Mouse (Mus musculus): ENCODE data around the gene 4931414P19Rik. TPM values are rescaled to one million over a fixed set of nuclear protein-coding genes. Genes with fewer than 3 reads are reported as not detected.

4931414P19Rik gene
- polyA plus RNA-seq, 1 experiment from 2014 or later: 8.9 TPM

- H3K4me2 ChIP-seq: no peak overlapping the region
- H3K36me3 ChIP-seq: peaks cover 19% of the 10 kb centered on the region
- no peak for ATAC-seq (ENCODE audit: insufficient number of reproducible peaks, insufficient read depth, low FRiP score, low TSS enrichment, low read depth)
- H3K27me3 ChIP-seq: no peaks in the 10 kb centered on the region
- H3K9ac ChIP-seq: no peak overlapping the region
- no peak overlapping the region for H3K27ac ChIP-seq
- H3K4me1 ChIP-seq: peaks cover 10% of the 10 kb centered on the region
- 71% methylated on average over 7 of the region's 7 CpGs for WGBS
- H3K4me3 ChIP-seq: no peak overlapping the region
- no peaks in the 10 kb centered on the region for H3K9me3 ChIP-seq
These were observed 26.2 kb downstream of the 4931414P19Rik start for GRCm38 (mm10) chr14:54579638-54580037.

- Histone ChIP-seq H3K4me1 (peaks cover 26% of the 10 kb centered on the region), H3K4me2 (peak overlapping the region; percentile 85), H3K9me3 (no peaks in the 10 kb centered on the region), H3K36me3 (peaks cover 17% of the 10 kb centered on the region), H3K9ac (peak overlapping the region; percentile 100), H3K27me3 (no peaks in the 10 kb centered on the region), H3K27ac (peak overlapping the region; percentile 96), H3K4me3 (peak overlapping the region; percentile 93)
- ATAC-seq (ENCODE audit: insufficient number of reproducible peaks, insufficient read depth, low FRiP score, low TSS enrichment, low read depth): no peak
- under 1% methylated on average over 10 of the region's 10 CpGs for WGBS
These were observed 27.7 kb downstream of the 4931414P19Rik start for GRCm38 (mm10) chr14:54578063-54578462.

- peak; percentile 74 for ATAC-seq (ENCODE audit: insufficient number of reproducible peaks, insufficient read depth, low FRiP score, low TSS enrichment, low read depth)
- H3K4me1 ChIP-seq: peaks cover 33% of the 10 kb centered on the region
- no peaks in the 10 kb centered on the region for H3K27me3 ChIP-seq
- H3K27ac ChIP-seq: peak within 1 kb of the TSS; percentile 96
- H3K4me2 ChIP-seq: peak within 1 kb of the TSS; percentile 85
- peak within 1 kb of the TSS; percentile 100 for H3K9ac ChIP-seq
- under 1% methylated on average over 66 of the region's 66 CpGs for WGBS
- no peaks in the 10 kb centered on the region for H3K9me3 ChIP-seq
- H3K4me3 ChIP-seq: peak within 1 kb of the TSS; percentile 93
- H3K36me3 ChIP-seq: peaks cover 13% of the 10 kb centered on the region
These were observed 28.5 kb downstream of the 4931414P19Rik start, which contains the start of gene Ajuba for GRCm38 (mm10) chr14:54577089-54577982. Ajuba (minus strand) TSS chr14:54577558.

GRCm38 (mm10) chr14:54576241-54577088, 29.3 kb downstream of the 4931414P19Rik start:
- no peak for ATAC-seq (ENCODE audit: insufficient number of reproducible peaks, insufficient read depth, low FRiP score, low TSS enrichment, low read depth)
- Histone ChIP-seq H3K36me3 (peaks cover 20% of the 10 kb centered on the region), H3K4me2 (peak overlapping the region; percentile 85), H3K4me1 (peaks cover 40% of the 10 kb centered on the region), H3K4me3 (peak overlapping the region; percentile 93), H3K9ac (peak overlapping the region; percentile 100), H3K9me3 (no peaks in the 10 kb centered on the region), H3K27ac (peak overlapping the region; percentile 96), H3K27me3 (no peaks in the 10 kb centered on the region)
- WGBS: under 1% methylated on average over 84 of the region's 84 CpGs

- Histone ChIP-seq H3K9ac (peak overlapping the region; percentile 100), H3K4me3 (peak overlapping the region; percentile 93), H3K27me3 (no peaks in the 10 kb centered on the region), H3K4me2 (peak overlapping the region; percentile 85), H3K4me1 (peaks cover 40% of the 10 kb centered on the region), H3K36me3 (peaks cover 28% of the 10 kb centered on the region), H3K27ac (peak overlapping the region; percentile 96), H3K9me3 (no peaks in the 10 kb centered on the region)
- under 1% methylated on average over 39 of the region's 39 CpGs for WGBS
- ATAC-seq (ENCODE audit: insufficient number of reproducible peaks, insufficient read depth, low FRiP score, low TSS enrichment, low read depth): 0 out of 2 replicates have a peak, but pooled peaks have one; percentile 22
These were observed 30.2 kb downstream of the 4931414P19Rik start for GRCm38 (mm10) chr14:54575631-54576030.

- peak overlapping the region; percentile 96 for H3K27ac ChIP-seq
- no peaks in the 10 kb centered on the region for H3K27me3 ChIP-seq
- H3K4me2 ChIP-seq: peak overlapping the region; percentile 85
- peaks cover 40% of the 10 kb centered on the region for H3K4me1 ChIP-seq
- H3K9ac ChIP-seq: peak overlapping the region; percentile 100
- H3K36me3 ChIP-seq: peaks cover 33% of the 10 kb centered on the region
- ATAC-seq (ENCODE audit: insufficient number of reproducible peaks, insufficient read depth, low FRiP score, low TSS enrichment, low read depth): no peak
- WGBS: 2% methylated on average over 8 of the region's 8 CpGs
- peak overlapping the region; percentile 93 for H3K4me3 ChIP-seq
- H3K9me3 ChIP-seq: no peaks in the 10 kb centered on the region
These were observed 30.8 kb downstream of the 4931414P19Rik start for GRCm38 (mm10) chr14:54575031-54575430.

- peak; percentile 49 for ATAC-seq (ENCODE audit: insufficient number of reproducible peaks, insufficient read depth, low FRiP score, low TSS enrichment, low read depth)
- H3K4me2 ChIP-seq: peak overlapping the region; percentile 85
- peak overlapping the region; percentile 96 for H3K27ac ChIP-seq
- no peaks in the 10 kb centered on the region for H3K9me3 ChIP-seq
- no peaks in the 10 kb centered on the region for H3K27me3 ChIP-seq
- peaks cover 41% of the 10 kb centered on the region for H3K36me3 ChIP-seq
- peaks cover 47% of the 10 kb centered on the region for H3K4me1 ChIP-seq
- 1% methylated on average over 4 of the region's 4 CpGs for WGBS
- H3K9ac ChIP-seq: peak overlapping the region; percentile 100
- peak overlapping the region; percentile 93 for H3K4me3 ChIP-seq
These were observed 31.5 kb downstream of the 4931414P19Rik start for GRCm38 (mm10) chr14:54574253-54574652.

- no peak for ATAC-seq (ENCODE audit: insufficient number of reproducible peaks, insufficient read depth, low FRiP score, low TSS enrichment, low read depth)
- peak overlapping the region; percentile 85 for H3K4me2 ChIP-seq
- WGBS: 11% methylated on average over 14 of the region's 14 CpGs
These were observed 32.7 kb downstream of the 4931414P19Rik start for GRCm38 (mm10) chr14:54572790-54573736.

GRCm38 (mm10) chr14:54572122-54572521, 33.7 kb downstream of the 4931414P19Rik start:
- H3K36me3 ChIP-seq: peaks cover 62% of the 10 kb centered on the region

More at GRCm38 (mm10) chr14:54572790-54573736, 32.7 kb downstream of the 4931414P19Rik start:
- Histone ChIP-seq H3K27me3 (no peaks in the 10 kb centered on the region), H3K4me3 (peak overlapping the region; percentile 93), H3K9ac (peak overlapping the region; percentile 100), H3K27ac (peak overlapping the region; percentile 96), H3K4me1 (peaks cover 40% of the 10 kb centered on the region), H3K36me3 (peaks cover 53% of the 10 kb centered on the region), H3K9me3 (no peaks in the 10 kb centered on the region)

More at GRCm38 (mm10) chr14:54572122-54572521, 33.7 kb downstream of the 4931414P19Rik start:
- Histone ChIP-seq H3K4me3 (0 out of 2 replicates have a peak overlapping the region, but pooled peaks have one; percentile 93), H3K9ac (peak overlapping the region; percentile 100), H3K4me2 (peak overlapping the region; percentile 85), H3K27me3 (no peaks in the 10 kb centered on the region), H3K4me1 (peaks cover 40% of the 10 kb centered on the region), H3K9me3 (no peaks in the 10 kb centered on the region), H3K27ac (peak overlapping the region; percentile 96)
- 60% methylated on average over 4 of the region's 4 CpGs for WGBS
- ATAC-seq (ENCODE audit: insufficient number of reproducible peaks, insufficient read depth, low FRiP score, low TSS enrichment, low read depth): no peak
